Mouse (Mus musculus): ENCODE results near the gene Drosha. TPM values are rescaled to one million over a fixed set of nuclear protein-coding genes. Genes with fewer than 3 reads are reported as not detected.

The Drosha gene
- total RNA-seq, 2 experiments from 2014 or later, result 31.2 to 33.5 TPM

DNA sequence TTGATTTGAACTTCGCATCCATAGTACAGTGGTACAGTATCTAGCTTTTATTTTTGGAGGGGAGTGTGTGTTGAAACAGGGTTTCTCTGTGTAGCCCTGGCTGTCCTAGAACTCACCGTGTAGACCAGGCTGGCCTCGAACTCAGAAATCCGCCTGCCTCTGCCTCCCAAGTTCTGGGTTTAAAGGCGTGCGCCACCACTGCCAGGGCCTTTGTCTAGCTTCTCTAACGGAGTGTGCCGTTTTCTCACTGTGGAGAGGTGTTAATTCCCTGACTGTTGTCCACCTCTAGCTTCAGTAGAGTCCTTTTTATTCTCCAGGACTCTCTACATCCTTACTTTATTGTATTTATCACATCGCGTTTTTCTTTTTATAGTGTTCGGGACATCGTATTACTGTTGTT is 793 bp downstream of the Drosha start:
- intact Hi-C loops (cut with DNase I), result loop anchor here (10.0 kb wide), 1 partner anchor 851 kb away; no protein-coding TSS in a partner anchor
- DNase-seq, result no peak

DNA sequence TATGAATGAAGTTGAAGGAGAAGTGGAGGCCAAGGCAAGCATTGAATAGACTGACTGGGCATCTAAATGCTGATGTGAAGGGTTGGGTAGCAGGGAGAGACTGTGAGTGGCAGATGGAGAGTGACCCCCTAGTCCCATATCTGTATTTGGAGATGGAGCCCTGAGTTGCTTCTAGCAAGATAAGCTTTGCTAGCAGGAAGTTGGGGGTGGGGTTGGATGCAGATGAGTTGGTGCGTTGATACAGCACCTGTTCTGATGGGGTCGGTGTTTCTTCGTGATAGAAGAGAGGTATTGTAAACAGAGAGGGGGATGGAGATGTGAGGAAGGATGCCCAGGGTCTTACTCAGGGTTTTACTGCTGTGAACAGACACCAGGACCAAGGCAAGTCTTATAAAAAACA is 5.3 kb downstream of the Drosha start:
- intact Hi-C loops (cut with DNase I), result loop anchor here (10.0 kb wide), 1 partner anchor 855 kb away; no protein-coding TSS in a partner anchor
- DNase-seq, result no peak

DNA sequence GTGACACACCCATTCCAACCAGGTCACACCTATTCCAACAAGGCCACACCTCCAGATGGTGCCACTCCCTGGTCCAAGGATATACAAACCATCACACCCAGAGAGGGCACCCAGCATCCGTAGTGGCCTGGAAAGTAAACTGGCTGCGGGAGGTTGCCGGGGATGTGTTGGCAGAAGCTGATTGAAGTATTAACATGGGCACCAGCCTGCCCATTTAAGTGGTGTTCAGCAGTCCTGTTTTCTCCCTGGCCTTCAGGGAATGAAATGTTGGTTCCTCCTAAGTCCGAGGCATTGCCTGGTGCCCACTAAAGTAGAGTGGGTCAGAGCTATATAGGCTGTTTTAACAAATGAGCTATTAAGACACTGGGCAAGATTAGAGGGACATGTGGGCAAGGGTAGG is 8.0 kb downstream of the Drosha start:
- intact Hi-C loops (cut with DNase I), result no loop called here

DNA sequence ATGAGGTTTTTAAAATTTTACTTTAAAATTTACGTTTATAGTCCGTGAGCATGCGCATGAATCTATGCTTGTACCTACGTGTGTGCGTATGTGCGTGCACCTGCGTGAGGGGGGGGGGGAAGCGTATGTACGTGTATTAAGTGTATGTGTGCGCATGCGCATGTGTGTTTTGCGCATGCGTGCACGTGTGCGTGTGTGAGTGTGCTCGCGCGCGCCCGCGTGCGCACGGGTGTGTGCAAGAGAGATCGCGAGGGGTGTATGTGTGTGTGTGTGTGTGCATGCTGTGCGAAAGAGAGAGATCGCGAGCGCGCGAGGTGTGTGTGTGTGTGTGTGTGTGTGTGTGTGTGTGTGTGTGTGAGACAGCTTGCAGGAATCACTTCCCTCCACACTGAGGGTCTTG is 8.8 kb downstream of the Drosha start:
- DNase-seq, result no peak
- intact Hi-C loops (cut with DNase I), result no loop called here

More for the DNA sequence above, 8.0 kb downstream of the Drosha start:
- DNase-seq, result no peak

DNA sequence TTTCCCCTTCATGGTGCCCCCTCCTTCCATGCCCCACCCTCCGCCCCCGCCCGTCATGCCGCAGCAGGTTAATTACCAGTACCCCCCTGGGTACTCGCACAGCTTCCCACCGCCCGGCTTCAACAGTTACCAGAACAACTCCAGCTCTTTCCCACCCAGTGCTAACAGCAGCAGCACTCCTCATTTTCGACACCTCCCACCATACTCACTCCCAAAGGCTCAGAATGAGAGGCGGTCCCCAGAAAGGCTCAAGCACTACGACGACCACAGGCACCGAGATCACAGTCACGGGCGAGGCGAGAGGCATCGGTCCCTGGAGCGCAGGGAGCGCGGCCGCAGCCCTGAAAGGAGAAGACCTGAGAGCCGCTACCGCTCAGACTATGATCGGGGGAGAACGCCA is 9.6 kb downstream of the Drosha start:
- DNase-seq, result no peak

DNA sequence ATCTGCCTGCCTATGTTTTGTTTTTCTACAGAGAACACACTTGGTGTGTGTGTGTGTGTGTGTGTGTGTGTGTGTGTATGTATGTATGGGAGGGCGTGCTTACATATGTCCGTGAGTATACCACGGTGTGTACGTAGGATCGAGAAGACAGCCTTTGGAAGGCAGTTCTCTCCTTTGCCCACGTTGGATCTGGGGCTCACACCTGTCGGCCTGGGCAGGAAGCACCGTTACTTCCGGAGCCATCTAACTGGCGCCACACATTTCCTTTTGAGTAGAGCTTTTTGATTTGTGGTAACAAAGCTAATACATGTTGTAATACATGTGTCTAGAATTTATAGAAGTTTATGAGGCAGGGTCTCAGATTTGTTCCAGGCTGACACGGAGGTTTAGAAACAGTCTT is 16.1 kb downstream of the Drosha start:
- no peak for DNase-seq
- intact Hi-C loops (cut with DNase I), result no loop called here

More for the DNA sequence above, 9.6 kb downstream of the Drosha start:
- intact Hi-C loops (cut with DNase I), result no loop called here

DNA sequence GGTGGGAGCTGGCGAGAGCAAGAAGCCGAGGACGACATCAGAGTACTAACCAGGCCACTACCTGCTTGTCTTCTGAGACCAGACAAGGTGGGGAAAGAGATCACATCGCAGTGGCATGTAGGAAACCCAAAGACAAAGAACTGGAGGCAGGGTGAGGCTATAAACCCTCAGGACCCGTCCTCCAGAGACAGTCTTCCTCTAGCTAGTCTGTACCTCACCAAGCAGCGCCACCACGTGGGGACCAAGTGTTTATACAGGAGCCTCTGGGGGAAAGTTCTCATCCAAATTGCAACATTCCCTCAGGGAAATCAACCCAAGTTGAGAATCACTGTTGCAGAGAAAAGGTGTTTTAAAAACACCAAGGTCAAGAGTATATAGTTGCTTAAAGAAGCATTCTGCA is 18.2 kb downstream of the Drosha start:
- no peak for DNase-seq

DNA sequence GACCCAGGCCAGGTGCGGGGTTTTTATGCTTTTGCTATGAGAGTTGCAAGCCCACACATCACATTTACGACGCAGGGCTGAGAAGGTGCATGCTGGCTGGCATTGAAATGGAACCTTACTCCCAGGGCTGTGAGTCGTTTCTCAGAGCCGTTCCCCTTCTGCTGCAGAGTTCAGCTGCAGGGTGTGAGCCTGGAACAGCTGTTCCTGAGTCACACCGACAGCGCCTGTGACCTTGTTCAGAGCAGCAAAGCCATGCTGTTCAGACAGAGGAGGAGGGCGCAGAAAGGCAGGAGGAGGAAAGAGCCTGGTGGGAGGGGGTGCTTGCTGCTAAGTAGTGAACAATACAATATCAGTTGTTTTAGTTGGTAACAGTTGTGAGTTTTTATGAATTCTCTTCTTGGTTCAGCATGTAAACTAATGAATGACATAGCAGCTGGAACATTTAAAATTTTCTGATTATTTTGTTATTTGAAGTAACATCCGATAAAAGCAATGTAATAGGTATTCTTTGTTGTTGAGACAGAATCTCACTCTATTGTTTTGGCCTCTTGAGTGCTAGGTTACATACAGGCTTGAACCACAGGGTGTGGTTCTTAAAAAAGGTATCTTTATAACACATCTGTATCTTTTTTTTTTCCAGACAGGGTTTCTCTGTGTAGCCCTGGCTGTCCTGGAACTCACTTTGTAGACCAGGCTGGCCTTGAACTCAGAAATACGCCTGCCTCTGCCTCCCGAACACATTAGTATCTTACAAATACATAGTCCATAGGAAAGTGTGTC is 23.8 kb downstream of the Drosha start:
- DNase-seq, result no peak
- intact Hi-C loops (cut with DNase I), result no loop called here

More for the DNA sequence above, 18.2 kb downstream of the Drosha start:
- intact Hi-C loops (cut with DNase I), result no loop called here

DNA sequence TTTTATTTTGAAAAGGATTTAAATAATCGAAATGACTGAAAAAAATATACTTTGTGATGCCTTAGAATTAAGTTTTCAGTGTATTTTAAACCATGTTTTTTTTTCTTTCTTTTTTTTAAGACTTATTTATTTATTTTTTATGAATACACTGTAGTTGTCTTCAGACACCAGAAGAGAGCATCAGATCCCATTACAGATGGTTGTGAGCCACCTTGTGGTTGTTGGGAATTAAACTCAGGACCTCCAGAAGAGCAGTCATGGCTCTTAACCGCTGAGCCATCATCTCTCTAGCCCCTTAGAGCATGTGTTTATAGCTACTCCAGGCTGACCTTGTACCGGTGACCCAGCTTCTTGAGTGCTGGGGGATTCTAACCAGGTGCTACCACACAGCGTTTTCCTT is 24.8 kb downstream of the Drosha start:
- intact Hi-C loops (cut with DNase I), result no loop called here
- DNase-seq, result no peak

DNA sequence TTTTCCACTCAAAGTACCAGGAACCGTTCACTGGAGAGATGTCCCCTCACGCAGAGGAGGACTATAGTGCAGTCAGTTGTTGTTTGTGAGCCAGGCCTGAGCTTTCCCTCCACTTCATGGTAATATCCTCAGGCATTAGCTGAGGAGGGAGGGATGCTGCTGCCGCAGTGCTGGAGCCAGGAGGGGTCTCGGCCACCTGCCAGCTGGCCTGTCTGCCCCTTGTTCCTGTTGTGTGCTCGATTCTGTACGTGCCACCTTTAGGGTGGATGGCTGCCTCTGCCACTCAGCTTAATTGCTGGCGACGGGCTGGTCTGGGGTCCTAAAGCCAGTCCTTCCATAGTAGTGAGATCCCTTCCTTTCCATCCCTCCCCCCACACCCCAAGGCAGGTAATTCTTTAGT is 28.9 kb downstream of the Drosha start:
- no peak for DNase-seq
- intact Hi-C loops (cut with DNase I), result no loop called here

DNA sequence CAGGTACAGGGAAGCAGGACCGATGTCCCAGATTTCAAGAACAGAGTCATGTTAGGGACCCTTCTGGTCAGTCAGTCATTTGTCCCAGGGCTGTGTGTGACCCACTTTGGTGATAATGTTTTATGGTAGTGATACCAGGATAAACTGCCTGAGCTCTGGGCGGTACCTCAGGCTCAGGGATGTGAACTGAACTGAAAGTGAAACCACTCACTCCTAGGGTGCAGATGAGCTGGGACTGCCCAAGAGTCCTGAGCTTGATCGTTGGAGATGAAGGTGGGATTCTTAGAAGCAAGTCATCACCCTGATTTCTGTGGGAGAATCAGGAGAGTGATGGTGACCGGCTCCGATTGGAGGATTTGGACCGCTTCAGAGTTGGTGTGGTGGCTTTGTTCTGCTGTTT is 32.2 kb downstream of the Drosha start:
- no peak for DNase-seq
- intact Hi-C loops (cut with DNase I), result no loop called here

DNA sequence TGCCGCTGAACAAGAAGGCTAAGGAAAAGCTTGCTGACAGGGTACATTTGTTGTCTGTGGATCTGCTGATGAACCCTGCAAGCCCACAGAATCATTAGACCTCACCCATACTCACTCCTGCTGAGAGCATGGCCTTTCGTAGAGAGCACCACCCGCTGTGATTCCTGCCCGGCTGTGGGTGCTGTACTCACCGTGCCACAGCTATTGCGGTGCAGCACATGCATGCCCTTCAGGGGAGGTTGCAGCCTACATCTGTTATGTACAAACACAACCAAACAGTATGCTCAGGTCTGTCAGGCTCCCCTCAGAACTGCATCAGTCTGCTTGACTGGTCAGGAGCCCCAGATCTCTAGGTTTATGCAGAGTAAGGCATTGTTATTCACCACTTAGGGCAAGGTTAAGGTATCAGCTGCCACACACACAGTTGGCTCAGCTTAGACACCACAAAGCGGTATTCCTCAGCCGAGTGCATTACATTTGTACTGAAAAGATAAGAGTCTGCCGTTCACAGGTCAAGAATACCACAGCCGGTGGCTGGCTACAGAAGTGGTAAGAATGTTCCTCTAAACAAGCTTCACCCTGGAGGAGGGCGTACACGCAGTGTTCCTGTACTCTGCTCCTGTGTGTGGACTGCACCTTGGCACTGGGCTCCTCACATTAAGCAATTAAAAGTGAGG is 33.4 kb downstream of the Drosha start:
- peak; percentile 11 to 15 for DNase-seq
- intact Hi-C loops (cut with DNase I), result no loop called here

DNA sequence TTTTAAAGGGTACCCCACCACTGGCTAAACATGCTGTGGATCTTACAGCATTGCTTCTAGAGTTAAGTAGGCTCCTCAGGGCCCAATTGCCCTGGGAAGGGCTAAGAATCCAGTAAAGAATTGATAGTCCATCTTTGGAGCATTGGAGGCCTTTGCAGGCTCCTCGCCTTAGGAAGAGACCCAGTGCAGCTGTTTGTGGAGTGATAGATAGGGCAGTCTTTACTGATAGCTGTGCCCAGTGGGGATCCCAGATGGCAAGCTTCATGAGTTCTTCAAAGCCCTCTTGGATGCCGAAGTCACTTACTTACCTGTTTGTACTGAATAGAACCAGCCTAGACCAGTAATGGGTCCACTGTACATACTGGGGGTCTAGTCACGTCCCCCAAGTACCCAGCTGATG is 34.0 kb downstream of the Drosha start:
- DNase-seq, result no peak
- intact Hi-C loops (cut with DNase I), result no loop called here

DNA sequence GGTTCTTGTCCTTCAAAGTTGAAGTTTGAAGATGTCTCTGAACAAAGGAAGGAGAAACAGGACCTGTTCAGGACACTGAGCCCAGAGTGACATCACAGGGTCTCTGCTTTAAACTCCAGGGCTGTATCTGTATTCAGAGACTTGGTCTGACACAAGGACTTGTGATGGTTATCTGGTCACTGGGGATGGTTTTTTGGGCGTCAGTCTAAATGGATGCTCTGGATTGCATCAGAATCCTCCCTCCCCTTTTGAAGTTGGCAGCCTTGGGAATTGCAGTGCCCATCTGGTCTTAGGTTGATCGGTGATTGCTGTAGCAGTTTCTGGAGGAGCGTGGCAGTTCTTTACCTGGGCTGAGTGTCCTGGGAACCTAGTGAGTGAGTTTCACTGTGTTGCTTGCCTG is 37.4 kb downstream of the Drosha start:
- intact Hi-C loops (cut with DNase I), result no loop called here
- DNase-seq, result no peak

DNA sequence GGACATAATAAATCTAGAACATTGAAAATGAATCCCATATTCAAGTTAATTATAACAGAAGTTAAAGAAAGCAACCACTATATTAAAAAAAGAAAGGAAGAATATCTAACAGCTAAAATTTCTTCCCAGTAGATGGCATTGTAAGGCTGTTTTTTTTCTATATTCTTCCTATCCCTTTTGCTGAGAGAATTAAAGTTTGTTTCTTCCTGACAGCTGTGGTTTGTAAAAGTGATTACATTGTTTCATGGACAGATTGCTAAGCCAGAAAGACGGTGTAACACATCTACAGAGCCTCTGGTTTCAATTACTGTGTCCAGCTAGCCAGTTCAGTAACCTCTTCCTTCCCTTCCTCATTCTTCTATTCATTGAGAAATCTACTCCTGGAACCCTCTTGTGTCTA is 39.1 kb downstream of the Drosha start:
- no peak for DNase-seq
- intact Hi-C loops (cut with DNase I), result no loop called here

DNA sequence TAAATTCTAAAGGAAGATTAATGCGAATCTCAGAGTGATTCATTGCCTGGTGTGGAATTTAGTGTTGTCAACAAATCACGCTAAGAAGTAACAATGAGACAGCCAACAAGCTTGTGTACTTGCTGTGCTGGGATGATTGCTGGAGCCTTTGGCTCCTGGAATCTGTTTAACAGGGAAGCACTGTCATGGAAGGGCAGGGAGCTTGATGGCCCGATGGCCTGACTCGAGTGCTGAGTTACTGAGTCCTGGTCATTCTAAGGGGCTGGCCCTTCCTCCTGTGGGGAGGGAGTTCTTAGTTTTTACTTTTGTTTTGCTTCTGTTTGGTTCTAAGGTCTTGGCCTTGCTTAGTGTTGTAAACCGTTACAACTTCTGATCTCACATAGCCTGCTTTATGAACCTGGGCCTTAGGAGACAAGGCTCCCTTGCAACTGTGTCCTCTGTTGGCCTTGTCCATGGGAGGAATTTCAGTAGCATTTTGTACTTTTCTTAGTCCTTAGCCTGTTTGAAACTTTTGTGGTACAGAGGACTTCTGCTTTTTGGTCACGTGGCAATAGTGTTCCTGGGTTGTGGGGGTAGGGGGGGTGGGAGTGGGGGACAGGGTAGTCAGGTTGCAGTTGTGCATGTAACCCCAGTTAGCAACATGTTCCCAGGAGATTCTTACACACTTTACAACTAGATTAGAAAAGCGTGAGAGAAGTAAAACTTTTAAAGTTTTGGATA is 41.1 kb downstream of the Drosha start:
- DNase-seq, result no peak
- intact Hi-C loops (cut with DNase I), result loop anchor here (5.0 kb wide), 1 partner anchor 1187 kb away; no protein-coding TSS in a partner anchor

DNA sequence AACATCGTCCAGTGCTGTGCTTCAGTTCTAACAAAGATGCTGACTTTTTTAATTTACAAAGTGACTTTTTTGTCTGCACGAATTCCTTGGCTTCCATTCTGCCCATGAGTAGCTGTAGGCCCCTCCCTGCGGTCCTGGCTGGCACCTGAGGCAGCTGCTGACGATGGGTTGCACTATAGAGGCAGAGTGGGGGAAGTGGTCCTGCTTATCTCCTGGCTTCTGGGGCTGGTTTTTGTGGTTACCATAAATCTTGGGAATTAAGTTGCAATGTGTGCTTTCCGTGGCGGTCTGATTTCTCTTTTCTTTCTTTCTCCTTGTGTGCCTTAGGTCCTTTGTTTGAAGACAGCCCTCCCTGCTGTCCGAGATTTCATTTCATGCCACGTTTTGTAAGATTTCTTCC is 42.7 kb downstream of the Drosha start:
- DNase-seq, result no peak
- intact Hi-C loops (cut with DNase I), result loop anchor here (5.0 kb wide), 1 partner anchor 1185 kb away; no protein-coding TSS in a partner anchor

DNA sequence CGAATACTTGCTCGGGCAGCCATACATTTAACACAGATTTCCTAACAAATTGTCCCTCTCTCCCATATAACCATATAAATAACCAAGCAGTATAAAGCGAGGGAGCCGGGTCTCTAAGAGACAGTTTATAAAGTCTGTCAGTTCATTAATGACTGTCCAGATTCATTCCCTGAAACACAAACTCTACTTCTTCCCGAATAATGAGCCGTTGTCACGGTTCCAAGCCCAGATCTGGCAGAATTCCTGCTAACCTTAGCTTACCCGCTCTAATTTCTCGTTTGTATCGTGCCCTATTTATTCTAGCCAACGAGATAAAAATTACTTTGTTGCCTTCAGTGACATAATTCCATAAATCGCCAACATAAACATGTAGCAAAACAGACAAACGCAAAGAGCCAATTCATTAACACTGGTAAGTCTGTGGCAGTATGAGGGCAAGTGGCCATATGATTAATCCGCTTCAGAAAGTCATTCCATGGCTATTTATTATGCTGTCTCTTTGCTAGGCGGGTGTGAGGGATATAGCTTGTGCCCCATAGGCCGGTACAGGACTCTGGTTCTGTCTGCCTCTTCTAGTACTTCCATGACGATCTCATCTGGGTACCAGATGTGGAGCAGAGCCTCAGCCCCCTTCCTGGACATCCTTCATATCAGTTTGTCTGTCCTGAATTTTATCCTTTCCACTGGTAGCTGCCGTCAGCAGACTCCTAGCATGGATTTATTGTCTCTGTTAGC is 51.0 kb downstream of the Drosha start:
- DNase-seq, result peak; percentile 35 to 42

DNA sequence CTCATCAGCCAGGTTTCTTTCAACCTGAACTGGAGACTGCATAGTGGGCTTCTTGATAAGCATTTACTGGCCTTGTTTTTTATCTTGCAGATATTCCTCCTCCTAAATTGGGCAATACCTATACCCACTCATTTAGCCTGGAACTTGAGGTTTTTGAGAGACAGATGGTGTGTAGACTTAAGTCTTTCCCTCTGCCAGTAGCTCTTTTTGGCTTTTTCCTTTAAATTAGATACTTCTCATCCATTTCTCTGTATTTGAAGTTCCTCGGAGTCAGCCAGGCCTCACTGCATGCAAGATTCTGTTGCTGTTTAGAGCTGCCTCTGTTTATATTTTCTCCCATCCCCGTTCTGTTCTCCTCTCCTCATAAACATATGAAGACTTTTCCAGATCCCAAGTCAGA is 51.7 kb downstream of the Drosha start:
- DNase-seq, result no peak
- intact Hi-C loops (cut with DNase I), result no loop called here

More for the DNA sequence above, 51.0 kb downstream of the Drosha start:
- intact Hi-C loops (cut with DNase I), result no loop called here

DNA sequence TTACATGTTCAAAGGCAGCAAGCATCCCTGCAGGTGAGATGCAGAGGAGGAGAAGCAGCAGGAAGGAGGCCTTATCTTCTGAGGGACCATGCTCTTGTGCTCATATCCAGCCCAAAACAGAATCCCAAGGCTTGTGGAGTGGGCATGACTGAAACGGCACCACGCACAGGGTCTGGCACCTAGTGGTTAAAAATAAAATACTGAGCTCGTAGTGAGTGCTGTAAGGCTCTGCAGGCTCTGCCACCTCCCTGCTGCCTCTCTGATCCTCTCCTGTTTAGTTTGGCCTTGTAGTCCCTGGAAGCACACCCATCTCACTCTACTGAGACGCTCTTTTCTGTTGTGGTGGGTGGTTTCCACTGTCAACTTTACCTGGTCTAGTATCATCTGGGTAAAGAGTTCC is 52.3 kb downstream of the Drosha start:
- intact Hi-C loops (cut with DNase I), result no loop called here
- DNase-seq, result no peak

DNA sequence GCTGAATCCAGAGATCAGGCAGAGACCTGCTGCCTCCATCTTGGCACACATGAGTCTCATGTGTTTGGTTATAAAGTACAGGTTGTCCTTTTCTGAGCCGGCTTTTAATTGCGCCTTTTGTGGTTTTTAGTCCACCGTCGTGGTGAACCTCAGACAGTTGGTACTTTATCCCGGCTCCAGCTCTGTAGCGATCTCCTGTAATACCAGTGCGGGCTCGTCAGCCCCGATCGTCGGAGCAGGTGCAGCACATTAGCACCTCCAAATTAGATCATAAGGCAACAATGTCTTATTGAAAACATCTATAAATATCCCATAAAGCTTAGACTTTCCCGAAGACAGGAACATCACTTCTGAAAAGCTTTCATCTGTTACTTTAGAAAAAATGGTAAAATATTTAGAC is 53.3 kb downstream of the Drosha start:
- intact Hi-C loops (cut with DNase I), result no loop called here
- no peak for DNase-seq
